Mouse (Mus musculus): ENCODE results near the gene Med6.

The Med6 gene

DNA sequence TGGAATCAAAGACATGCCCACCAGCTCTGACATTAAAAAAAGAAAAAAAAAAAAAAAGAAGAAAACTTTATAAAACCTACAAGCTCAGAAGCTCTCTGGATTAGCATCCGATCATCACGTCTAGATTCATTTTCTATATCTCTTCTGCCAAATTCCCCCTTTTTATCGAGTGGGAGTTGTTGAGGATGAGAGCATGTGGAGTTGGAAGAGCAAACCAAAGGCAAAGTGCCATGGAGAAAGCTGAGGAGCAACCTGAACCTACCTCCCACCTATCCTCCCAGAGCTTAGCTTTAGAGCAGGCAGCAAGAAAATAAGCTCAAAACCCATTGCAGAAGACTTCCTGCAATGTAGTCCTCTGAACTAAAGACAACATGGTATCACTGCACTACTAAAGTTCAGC lies 30.6 kb downstream of the Med6 start:
- DNase-seq (ENCODE audit: low read depth, low spot score): no peak

GRCm38 (mm10) chr12:81549286-81549685 lies 45.5 kb downstream of the Med6 start:
- no peak for DNase-seq (ENCODE audit: low read depth, low spot score)

GRCm38 (mm10) chr12:81547163-81547562 lies 47.6 kb downstream of the Med6 start:
- DNase-seq (ENCODE audit: low read depth, low spot score): no peak

GRCm38 (mm10) chr12:81533029-81533419 lies 61.8 kb downstream of the Med6 start:
- no peak for DNase-seq (ENCODE audit: low read depth, low spot score)

DNA sequence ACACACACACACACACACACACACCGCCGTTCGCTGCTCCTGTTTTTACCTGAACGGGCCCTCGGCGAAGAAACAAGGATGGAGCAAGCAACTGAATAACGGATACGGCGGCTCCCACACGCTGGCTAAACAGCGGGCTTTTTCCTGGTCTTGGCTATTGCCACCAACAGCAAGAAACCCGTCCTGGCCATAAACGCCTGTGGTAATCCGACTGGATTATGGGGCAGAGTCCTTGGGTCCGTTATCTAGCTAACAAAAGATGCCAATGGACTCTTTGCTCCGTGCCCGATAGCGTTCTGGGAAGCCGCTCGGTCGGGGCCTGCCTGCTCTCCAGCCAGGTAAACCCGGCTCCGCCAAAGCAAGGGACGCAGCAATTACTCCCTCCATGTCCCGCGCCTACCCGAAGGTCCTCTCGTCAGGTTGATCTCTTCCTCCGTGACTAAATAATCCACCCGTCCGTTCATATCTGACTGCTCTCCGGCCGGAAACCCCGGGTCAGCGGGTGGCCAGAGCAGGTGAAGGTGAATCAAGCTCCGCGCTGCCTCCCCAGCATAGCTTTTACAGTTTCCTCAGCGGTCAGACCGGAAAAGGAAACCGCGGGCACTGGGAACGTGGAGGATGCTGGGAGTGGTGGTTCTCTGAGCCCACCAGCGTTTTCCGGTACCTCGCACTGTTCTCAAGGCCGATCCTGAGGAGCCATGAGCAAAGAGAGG lies 62.3 kb downstream of the Med6 start, which contains the start of the genes Gm20498 and Synj2bp:
Gm20498 (minus strand) TSS at position 590 of the 713 bp plus-strand sequence.
Synj2bp (minus strand) TSS at position 596 of the 713 bp plus-strand sequence.
- DNase-seq (ENCODE audit: low read depth, low spot score): peak; percentile 92

DNA sequence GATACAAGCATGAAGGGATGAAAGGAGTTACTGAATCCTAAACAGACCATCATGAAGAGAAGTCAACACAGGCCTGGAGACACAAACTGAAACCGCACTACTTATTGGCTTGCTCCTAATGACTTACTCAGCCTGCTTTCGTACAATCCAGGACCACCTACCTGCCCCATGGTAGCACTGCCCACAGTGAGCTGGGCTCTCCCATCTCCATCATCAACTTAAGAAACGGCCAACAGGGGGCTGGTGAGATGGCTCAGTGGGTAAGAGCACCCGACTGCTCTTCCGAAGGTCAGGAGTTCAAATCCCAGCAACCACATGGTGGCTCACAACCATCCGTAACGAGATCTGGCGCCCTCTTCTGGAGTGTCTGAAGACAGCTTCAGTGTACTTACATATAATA lies 64.2 kb downstream of the Med6 start:
- peak; percentile 63 for DNase-seq (ENCODE audit: low read depth, low spot score)
